Mouse (Mus musculus) ovary, postnatal 10 days (tissue): ENCODE data around the gene Thsd4.
"Not testable (repeated sequence)": the region's sequence is repeated elsewhere in the genome, so short reads cannot be mapped to it uniquely, and the experiment has no call there.

Source experiments
- DNase-seq: peaks from one replicate; pipeline ENCODE4 v3.0.0; 2022; ENCODE audit warnings: low spot score

The Thsd4 gene

GRCm38 (mm10) chr9:60307469-60307868 is 214.4 kb downstream of the Thsd4 start:
- no peak for DNase-seq

- DNase-seq = no peak
Observed at GRCm38 (mm10) chr9:60306241-60306640, 215.6 kb downstream of the Thsd4 start.

- no peak for DNase-seq
Observed at GRCm38 (mm10) chr9:60305204-60305840, 216.5 kb downstream of the Thsd4 start.

- no peak for DNase-seq
Observed at GRCm38 (mm10) chr9:60296276-60296675, 225.6 kb downstream of the Thsd4 start.

GRCm38 (mm10) chr9:60295199-60295598 is 226.6 kb downstream of the Thsd4 start:
- no peak for DNase-seq

GRCm38 (mm10) chr9:60293129-60293528 is 228.7 kb downstream of the Thsd4 start:
- no peak for DNase-seq

GRCm38 (mm10) chr9:60290780-60291179 is 231.1 kb downstream of the Thsd4 start:
- no peak for DNase-seq

GRCm38 (mm10) chr9:60288789-60289188 is 233.1 kb downstream of the Thsd4 start:
- DNase-seq = no peak

- DNase-seq = no peak
Observed at GRCm38 (mm10) chr9:60286390-60286789, 235.5 kb downstream of the Thsd4 start.

GRCm38 (mm10) chr9:60285047-60285462 is 236.8 kb downstream of the Thsd4 start:
- DNase-seq = no peak

- DNase-seq = no peak
Observed at GRCm38 (mm10) chr9:60284318-60284717, 237.5 kb downstream of the Thsd4 start.

GRCm38 (mm10) chr9:60283546-60283945 is 238.3 kb downstream of the Thsd4 start:
- DNase-seq = no peak

GRCm38 (mm10) chr9:60281281-60281680 is 240.6 kb downstream of the Thsd4 start:
- DNase-seq = no peak

GRCm38 (mm10) chr9:60280786-60281185 is 241.1 kb downstream of the Thsd4 start:
- no peak for DNase-seq

- no peak for DNase-seq
Observed at GRCm38 (mm10) chr9:60279556-60279955, 242.3 kb downstream of the Thsd4 start.

GRCm38 (mm10) chr9:60276351-60276750 is 245.5 kb downstream of the Thsd4 start:
- no peak for DNase-seq

- no peak for DNase-seq
Observed at GRCm38 (mm10) chr9:60275410-60276159, 246.3 kb downstream of the Thsd4 start.

- DNase-seq = no peak
Observed at GRCm38 (mm10) chr9:60274503-60274902, 247.3 kb downstream of the Thsd4 start.

- DNase-seq = not testable (repeated sequence)
Observed at GRCm38 (mm10) chr9:60272345-60272744, 249.5 kb downstream of the Thsd4 start.

GRCm38 (mm10) chr9:60271940-60272339 is 249.9 kb downstream of the Thsd4 start:
- DNase-seq = no peak

- no peak for DNase-seq
Observed at GRCm38 (mm10) chr9:60269807-60270206, 252.0 kb downstream of the Thsd4 start.

- no peak for DNase-seq
Observed at GRCm38 (mm10) chr9:60267273-60267626, 254.6 kb downstream of the Thsd4 start.

GRCm38 (mm10) chr9:60266583-60267272 is 255.1 kb downstream of the Thsd4 start:
- DNase-seq = no peak
